Comparison of ENCODE assay signal across 9 mouse cellular contexts in the genomic region with DNA sequence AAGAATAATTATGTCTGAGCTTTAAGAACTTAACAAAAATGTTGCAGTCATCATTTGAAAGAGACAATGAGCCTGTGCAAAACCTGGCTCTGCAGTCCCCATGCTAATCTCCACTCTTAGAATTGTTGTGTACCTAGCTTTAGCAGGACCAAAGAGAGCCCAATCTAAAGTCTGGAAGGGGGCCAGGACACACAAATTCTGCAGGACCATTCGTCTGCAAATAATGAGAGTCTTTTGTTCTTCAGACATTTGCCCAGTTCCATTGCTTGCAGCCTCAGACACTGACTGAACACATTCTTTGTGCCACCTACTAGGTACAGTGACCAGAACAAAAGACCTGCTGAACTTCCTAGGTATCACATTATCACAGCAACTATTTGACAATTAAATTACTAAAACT.
DNase-seq lines count a peak whose midpoint lies in the region; ATAC-seq lines count a peak whose summit lies in the region.
"Had no signal": no experiment of that assay in that cellular context is flagged by ENCODE, and none has a peak within 500 bp of the region (broad histone marks: within the 10 kb centered on the region; RNA-seq: fewer than 3 reads in every experiment).

No protein-coding gene starts in this region.

- peaks cover 19% of the 10 kb centered on the region for H3K4me1 ChIP-seq in forebrain, embryonic 14.5 days (ENCODE audit: control insufficient read depth, insufficient read depth, low read length)
- peaks cover 28% of the 10 kb centered on the region for H3K4me1 ChIP-seq in midbrain, embryonic 12.5 days

- DNase-seq in cerebellum, postnatal 10 days, result peak; percentile 66 to 70
- DNase-seq in cerebellum, adult 8-10 months, result no peak
- DNase-seq in ZHBTc4 (ENCODE audit: low read depth, low spot score) (peak; percentile 1), MN1 (ENCODE audit: low spot score) (no peak)
- DNase-seq in forebrain, embryonic 14.5 days (ENCODE audit: low spot score), result peak; percentile 75
- DNase-seq in adrenal gland, adult 2 months, result no peak

- no peak overlapping the region for H3K9ac ChIP-seq in forebrain, embryonic 14.5 days (ENCODE audit: low read length)
- no peak overlapping the region for H3K9ac ChIP-seq in midbrain, embryonic 12.5 days (replicated peaks)
- H3K9ac ChIP-seq: embryonic facial prominence, embryonic 13.5 days had no signal

- H3K27ac ChIP-seq in forebrain, embryonic 14.5 days (ENCODE audit: low read depth, low read length), result peak overlapping the region; percentile 76; the same call in 1 of the 2 replicates
- H3K27ac ChIP-seq in midbrain, embryonic 12.5 days (replicated peaks), result 0 out of 2 replicates have a peak overlapping the region, but pooled peaks have one; percentile 49
- H3K27ac ChIP-seq: embryonic facial prominence, embryonic 13.5 days had no signal

- no peaks in the 10 kb centered on the region for H3K27me3 ChIP-seq in forebrain, embryonic 14.5 days (replicated peaks; ENCODE audit: control insufficient read depth, insufficient read depth, low read length)
- no peaks in the 10 kb centered on the region for H3K27me3 ChIP-seq in midbrain, embryonic 12.5 days
- H3K27me3 ChIP-seq: embryonic facial prominence, embryonic 13.5 days had no signal

- H3K4me3 ChIP-seq in forebrain, embryonic 14.5 days (ENCODE audit: low read depth, low read length), result no peak overlapping the region
- H3K4me3 ChIP-seq in midbrain, embryonic 12.5 days, result no peak overlapping the region
- H3K4me3 ChIP-seq: embryonic facial prominence, embryonic 13.5 days had no signal

- 0 out of 2 replicates have a peak, but pooled peaks cover 2% of the 10 kb centered on the region for H3K9me3 ChIP-seq in forebrain, embryonic 14.5 days (replicated peaks; ENCODE audit: control insufficient read depth, low read length)
- no peaks in the 10 kb centered on the region for H3K9me3 ChIP-seq in midbrain, embryonic 12.5 days
- H3K9me3 ChIP-seq: embryonic facial prominence, embryonic 13.5 days had no signal

- no peaks in the 10 kb centered on the region for H3K36me3 ChIP-seq in forebrain, embryonic 14.5 days (ENCODE audit: control insufficient read depth, insufficient read depth, low read length)
- no peaks in the 10 kb centered on the region for H3K36me3 ChIP-seq in midbrain, embryonic 12.5 days
- H3K36me3 ChIP-seq: embryonic facial prominence, embryonic 13.5 days had no signal

- H3K4me2 ChIP-seq in forebrain, embryonic 14.5 days (ENCODE audit: low read length), result 0 out of 2 replicates have a peak overlapping the region, but pooled peaks have one; percentile 20
- no peak overlapping the region for H3K4me2 ChIP-seq in midbrain, embryonic 12.5 days (replicated peaks)
- H3K4me2 ChIP-seq: embryonic facial prominence, embryonic 13.5 days had no signal

- ATAC-seq in forebrain, embryonic 14.5 days, result peak; percentile 51
- peak; percentile 69 for ATAC-seq in midbrain, embryonic 12.5 days (ENCODE audit: low FRiP score, low read depth)
- no peak for ATAC-seq in erythroid progenitor cell, adult 5-6 weeks (replicated peaks; ENCODE audit: low FRiP score, poor library complexity, severe bottlenecking)

- 0% methylated on average over 1 of the region's 1 CpGs for WGBS in forebrain, embryonic 14.5 days
- WGBS in midbrain, embryonic 12.5 days, result 0% methylated on average over 1 of the region's 1 CpGs

Comparison
In these comparisons a context has a peak if more than half of its experiments do, and no peak if none do; other contexts are left out.
1. DNase-seq: peak in cerebellum, postnatal 10 days (2 of 2), ZHBTc4 (single experiment) and forebrain, embryonic 14.5 days (single experiment); none in cerebellum, adult 8-10 months (single experiment), adrenal gland, adult 2 months (single experiment) and MN1 (single experiment).